Mouse (Mus musculus): ENCODE measurements around the gene 9130023H24Rik.

DNA sequence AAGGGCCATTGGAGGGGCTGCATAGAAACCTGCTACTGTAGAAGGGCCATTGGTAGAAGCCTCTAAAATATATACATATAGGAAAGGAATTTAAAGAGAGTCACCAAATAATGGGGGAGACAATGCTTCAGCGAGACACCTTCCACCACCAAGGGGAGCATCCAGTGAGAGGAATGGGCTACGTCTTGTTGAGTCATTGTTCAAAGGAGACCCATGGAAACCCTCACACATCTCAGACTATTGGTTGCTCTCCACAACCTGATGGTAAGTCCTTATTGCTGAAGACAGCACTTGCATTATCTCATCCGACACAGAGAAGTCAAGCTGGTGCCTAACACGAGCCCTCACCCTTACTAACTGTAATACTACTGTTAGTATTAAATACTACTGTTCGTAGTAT is 17.9 kb upstream of the 9130023H24Rik start:
- TF ChIP-seq CHD2 (IDR thresholded peaks at IDR 0.05; ENCODE audit: low read depth, low read length): no peak
- TF ChIP-seq ZNF384 (IDR thresholded peaks at IDR 0.05; ENCODE audit: low read depth, low read length): no peak
- TF ChIP-seq MAFK (IDR thresholded peaks at IDR 0.05; ENCODE audit: insufficient read depth, low read depth, low read length): no peak
- no peak for TF ChIP-seq ZC3H11A (IDR thresholded peaks at IDR 0.05; ENCODE audit: borderline replicate concordance, low read depth, low read length)

All from ES-E14 (cell line).